Mouse (Mus musculus) limb, embryonic 13.5 days (tissue): ENCODE measurements at regions not wholly inside any gene's neighbourhood (a gene's known extent, or its start where the extent isn't known, plus 50 kb on each side); places are given as distances from the start of the nearest gene placed in this dataset.

Experiments used
- ATAC-seq: fragments of 200-750 bp; cut with Nextera tagmentation; 2 replicates; pipeline ENCODE4 v1.8.0; 2017; ENCODE audit warnings: low read depth, moderate number of reproducible peaks, moderate TSS enrichment; ENCODE audit not compliant: low FRiP score
- H3K27ac ChIP-seq: fragments of 300-500 bp; sonication (generic); 2 replicates; pipeline ENCODE4 v1.5.1; 2015; ENCODE audit warnings: inconsistent platforms, mild to moderate bottlenecking, moderate library complexity
- H3K27me3 ChIP-seq: fragments of 300-500 bp; sonication (generic); 2 replicates; pipeline ENCODE4 v1.6.1; 2015; ENCODE audit warnings: mild to moderate bottlenecking, inconsistent platforms
- H3K36me3 ChIP-seq: fragments of 300-500 bp; sonication (generic); 2 replicates; pipeline ENCODE4 v1.6.1; 2015; ENCODE audit warnings: inconsistent platforms, mild to moderate bottlenecking, moderate library complexity
- H3K4me1 ChIP-seq: fragments of 300-500 bp; sonication (generic); 2 replicates; pipeline ENCODE4 v1.6.1; 2015; ENCODE audit warnings: inconsistent platforms
- H3K4me2 ChIP-seq: fragments of 300-500 bp; sonication (generic); replicated peaks from 2 replicates; pipeline ENCODE4 v1.6.1; 2015; ENCODE audit warnings: inconsistent platforms, mild to moderate bottlenecking, moderate library complexity
- H3K4me3 ChIP-seq: fragments of 300-500 bp; sonication (generic); 2 replicates; pipeline ENCODE4 v1.5.1; 2015; ENCODE audit warnings: moderate library complexity, mild to moderate bottlenecking, inconsistent platforms
- H3K9ac ChIP-seq: fragments of 300-500 bp; sonication (generic); 2 replicates; pipeline ENCODE4 v1.6.1; 2015; ENCODE audit warnings: mild to moderate bottlenecking, inconsistent platforms
- H3K9me3 ChIP-seq: fragments of 300-500 bp; sonication (generic); 2 replicates; pipeline ENCODE4 v1.6.1; 2016; ENCODE audit warnings: inconsistent platforms
- WGBS: fragments of 180-500 bp; shearing (Covaris S2); methylation state at CpG from one replicate; pipeline ENCODE4 v1.1.7; 2015; 5-methylcytosine and 5-hydroxymethylcytosine counted together

DNA sequence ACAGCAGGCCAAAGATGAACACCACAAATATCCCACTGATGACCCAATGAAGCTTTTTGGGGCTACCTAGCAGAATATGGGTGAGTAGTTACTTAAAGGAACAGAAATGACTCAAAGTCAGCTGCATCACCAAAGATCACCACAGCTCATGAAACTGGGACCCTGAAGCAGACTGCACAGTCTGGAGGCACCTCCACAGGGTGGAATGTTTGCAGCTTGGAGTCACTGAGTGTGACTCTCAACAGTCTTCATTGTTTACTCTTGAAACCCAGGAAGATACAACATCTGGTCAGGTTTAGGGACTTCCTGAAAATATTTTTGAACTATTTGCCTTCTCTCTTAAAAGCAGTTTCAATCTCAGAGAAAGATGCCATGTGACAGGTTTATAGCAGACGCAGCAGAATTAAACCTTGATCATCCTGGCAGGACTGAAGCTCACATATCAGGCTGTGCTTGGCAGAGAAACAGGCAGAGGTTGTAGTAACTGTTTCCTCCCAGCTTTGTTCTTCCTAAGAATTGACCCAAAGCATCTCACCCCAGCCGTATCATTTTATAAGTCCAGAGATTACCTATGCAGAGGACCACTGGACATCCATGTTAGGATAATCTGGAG is 944.1 kb upstream of the Adgrl4 start:
- no peak for ATAC-seq
- H3K9ac ChIP-seq, result no peak overlapping the region
- WGBS, result 65% methylated on average over 2 of the region's 2 CpGs
- no peak overlapping the region for H3K4me3 ChIP-seq
- H3K4me2 ChIP-seq, result no peak overlapping the region
- H3K4me1 ChIP-seq, result no peaks in the 10 kb centered on the region
- H3K27ac ChIP-seq, result no peak overlapping the region
- no peaks in the 10 kb centered on the region for H3K36me3 ChIP-seq
- no peaks in the 10 kb centered on the region for H3K27me3 ChIP-seq
- no peaks in the 10 kb centered on the region for H3K9me3 ChIP-seq

DNA sequence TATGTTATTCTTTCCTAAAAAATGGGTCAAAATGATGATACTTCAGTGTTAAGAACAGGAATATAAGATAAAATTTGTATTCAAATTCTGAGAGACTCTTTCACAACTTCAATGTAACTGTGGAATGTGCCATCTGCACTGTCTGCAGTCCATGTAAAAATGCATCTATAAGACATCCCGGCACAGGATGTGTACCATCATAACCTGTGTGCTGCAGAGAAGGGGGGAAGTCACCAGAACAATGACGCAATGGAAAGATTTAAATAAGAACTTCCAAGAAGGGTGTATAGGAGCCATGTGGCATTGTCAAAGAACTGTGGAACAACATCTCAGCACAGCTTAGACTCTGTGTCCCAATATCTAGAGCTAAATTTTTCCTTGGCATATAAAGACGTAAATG is 906.7 kb upstream of the Adgrl4 start:
- H3K27me3 ChIP-seq, result no peaks in the 10 kb centered on the region
- H3K4me3 ChIP-seq, result no peak overlapping the region
- no peaks in the 10 kb centered on the region for H3K4me1 ChIP-seq
- no peak overlapping the region for H3K27ac ChIP-seq
- 91% methylated on average over 3 of the region's 3 CpGs for WGBS
- H3K36me3 ChIP-seq, result no peaks in the 10 kb centered on the region
- no peaks in the 10 kb centered on the region for H3K9me3 ChIP-seq
- ATAC-seq, result no peak
- no peak overlapping the region for H3K9ac ChIP-seq
- no peak overlapping the region for H3K4me2 ChIP-seq

DNA sequence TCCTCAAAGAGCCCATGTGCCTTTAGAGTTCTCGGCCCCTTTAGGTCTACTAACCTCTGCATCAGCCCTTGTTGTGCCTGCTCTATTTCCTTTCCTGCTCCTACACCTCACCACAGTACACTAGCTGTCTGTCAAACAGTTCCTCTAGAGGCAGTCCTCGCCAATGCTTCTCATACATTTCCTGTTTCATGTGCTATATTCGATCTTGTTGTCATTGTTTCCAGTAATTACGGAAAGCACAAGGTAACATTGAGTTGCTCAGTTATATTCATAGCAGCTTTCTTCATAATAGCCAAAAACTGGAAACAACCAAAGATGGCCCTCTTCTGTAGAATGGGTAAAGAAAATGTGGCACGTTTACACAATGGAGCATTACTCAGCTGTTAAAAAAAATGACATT is 894.6 kb upstream of the Adgrl4 start:
- no peak overlapping the region for H3K27ac ChIP-seq
- H3K36me3 ChIP-seq, result no peaks in the 10 kb centered on the region
- no peaks in the 10 kb centered on the region for H3K9me3 ChIP-seq
- no peak overlapping the region for H3K4me3 ChIP-seq
- WGBS, result 88% methylated on average over 5 of the region's 5 CpGs
- H3K27me3 ChIP-seq, result no peaks in the 10 kb centered on the region
- no peaks in the 10 kb centered on the region for H3K4me1 ChIP-seq
- no peak overlapping the region for H3K9ac ChIP-seq
- no peak for ATAC-seq
- H3K4me2 ChIP-seq, result no peak overlapping the region

DNA sequence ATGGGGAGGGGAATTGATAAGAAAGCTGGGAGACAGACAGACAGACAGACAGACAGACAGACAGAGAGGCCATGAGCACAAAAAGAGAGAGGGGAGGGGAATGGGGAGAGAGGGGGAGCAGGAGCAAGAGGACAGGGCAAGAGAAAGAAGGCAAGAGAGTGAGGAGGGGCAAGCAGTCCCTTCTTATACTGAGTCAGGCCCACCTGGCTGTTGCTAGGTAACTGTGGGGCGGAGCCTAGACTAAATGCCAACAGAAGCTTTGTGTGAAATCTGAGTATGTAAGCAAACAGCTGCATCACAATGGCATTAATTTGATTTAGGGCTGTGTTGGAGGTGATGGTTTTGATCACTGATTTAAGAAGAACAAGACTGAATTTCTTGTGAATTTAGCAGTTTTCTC is 849.2 kb upstream of the Adgrl4 start:
- ATAC-seq, result no peak
- no peak overlapping the region for H3K27ac ChIP-seq
- H3K4me3 ChIP-seq, result no peak overlapping the region
- H3K27me3 ChIP-seq, result 0 out of 2 replicates have a peak, but pooled peaks cover 3% of the 10 kb centered on the region
- WGBS, result 46% methylated on average over 1 of the region's 1 CpGs
- no peaks in the 10 kb centered on the region for H3K36me3 ChIP-seq
- no peaks in the 10 kb centered on the region for H3K9me3 ChIP-seq
- H3K9ac ChIP-seq, result no peak overlapping the region
- no peak overlapping the region for H3K4me2 ChIP-seq
- no peaks in the 10 kb centered on the region for H3K4me1 ChIP-seq

DNA sequence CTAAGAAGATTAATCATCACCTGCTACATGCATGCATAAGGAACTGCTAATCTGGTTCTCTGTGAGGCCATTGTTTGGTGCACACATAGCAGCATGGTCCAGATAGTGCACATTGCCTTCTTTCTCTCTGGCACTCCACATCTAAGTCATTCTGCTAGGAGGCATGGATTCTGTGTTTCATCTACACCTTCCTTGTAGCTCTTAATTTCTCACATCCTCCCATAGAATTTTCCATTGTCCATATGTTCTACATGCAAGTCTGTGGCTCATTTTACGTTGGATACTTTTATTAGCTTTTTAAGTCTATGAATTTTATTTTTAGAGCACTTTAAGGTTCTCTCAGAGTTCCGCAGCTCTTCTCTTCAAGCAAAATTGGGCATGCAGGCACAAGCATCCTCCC is 846.7 kb upstream of the Adgrl4 start:
- 70% methylated on average over 2 of the region's 2 CpGs for WGBS
- no peak for ATAC-seq
- Histone ChIP-seq H3K4me2 (no peak overlapping the region), H3K4me1 (no peaks in the 10 kb centered on the region), H3K9me3 (no peaks in the 10 kb centered on the region), H3K36me3 (no peaks in the 10 kb centered on the region), H3K9ac (no peak overlapping the region), H3K4me3 (no peak overlapping the region), H3K27me3 (0 out of 2 replicates have a peak, but pooled peaks cover 3% of the 10 kb centered on the region), H3K27ac (no peak overlapping the region)

DNA sequence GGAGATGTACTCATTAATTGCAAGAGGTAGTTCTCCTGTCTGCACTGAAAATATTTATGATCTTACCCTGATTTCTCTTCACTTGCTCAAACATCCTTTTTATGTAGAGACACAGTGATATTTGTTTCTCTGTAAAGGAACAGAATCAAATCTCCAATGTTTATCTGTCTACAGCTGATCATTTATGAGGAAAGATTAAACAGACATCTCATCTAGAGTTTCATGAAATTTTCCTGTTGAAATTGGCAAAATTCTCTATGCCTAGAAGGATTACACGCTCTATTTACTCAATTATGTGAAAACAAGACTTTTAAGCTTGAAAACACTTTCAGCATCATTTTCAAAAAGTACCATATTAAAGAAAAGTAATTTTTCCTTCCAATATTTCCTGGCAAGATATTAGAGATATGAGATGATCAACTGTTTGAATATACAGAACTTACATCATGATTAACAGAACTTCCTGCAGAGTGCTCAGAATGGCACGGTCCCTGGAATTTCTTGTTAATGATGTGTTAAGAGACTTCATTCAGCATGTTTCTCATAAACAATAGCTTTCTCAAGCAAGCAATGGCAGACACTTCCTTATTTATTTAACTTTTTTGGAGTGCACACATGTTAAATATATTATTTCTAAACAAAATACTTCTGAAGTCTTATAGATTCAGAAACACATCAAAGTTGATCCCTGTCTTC is 834.1 kb upstream of the Adgrl4 start:
- Histone ChIP-seq H3K4me3 (no peak overlapping the region), H3K27me3 (no peaks in the 10 kb centered on the region), H3K4me2 (no peak overlapping the region), H3K9me3 (no peaks in the 10 kb centered on the region), H3K9ac (no peak overlapping the region), H3K27ac (no peak overlapping the region), H3K36me3 (no peaks in the 10 kb centered on the region), H3K4me1 (no peaks in the 10 kb centered on the region)
- ATAC-seq, result no peak
- 57% methylated on average over 2 of the region's 2 CpGs for WGBS

DNA sequence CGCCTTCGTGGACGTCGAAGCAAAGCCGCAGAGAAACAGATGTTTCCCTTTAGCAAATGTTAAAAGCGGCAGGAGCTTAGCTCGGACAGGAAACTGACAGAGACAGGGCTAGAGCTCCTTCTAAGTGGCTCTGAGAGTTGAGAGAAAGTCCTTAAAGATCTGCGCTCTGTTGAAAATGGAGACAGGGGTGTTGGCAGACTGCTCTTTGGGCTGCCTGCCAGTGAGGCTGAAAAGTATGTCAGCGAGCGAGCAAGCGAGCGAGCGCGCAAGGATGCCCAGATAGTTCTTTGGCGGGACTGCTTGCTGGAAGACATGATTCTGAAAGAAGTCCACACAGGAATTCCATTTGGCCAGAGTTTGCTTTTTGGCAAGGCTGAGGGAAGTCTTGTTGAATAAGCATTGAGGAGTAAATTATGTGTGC is 827.0 kb upstream of the Adgrl4 start:
- Histone ChIP-seq H3K27me3 (no peaks in the 10 kb centered on the region), H3K4me2 (peak overlapping the region; percentile 59), H3K4me1 (peaks cover 4% of the 10 kb centered on the region; the same call in 1 of the 2 replicates), H3K9me3 (no peaks in the 10 kb centered on the region), H3K9ac (no peak overlapping the region), H3K27ac (peak overlapping the region; percentile 72), H3K36me3 (no peaks in the 10 kb centered on the region), H3K4me3 (peak overlapping the region; percentile 39)
- WGBS, result 24% methylated on average over 15 of the region's 15 CpGs
- ATAC-seq, result peak; percentile 85

DNA sequence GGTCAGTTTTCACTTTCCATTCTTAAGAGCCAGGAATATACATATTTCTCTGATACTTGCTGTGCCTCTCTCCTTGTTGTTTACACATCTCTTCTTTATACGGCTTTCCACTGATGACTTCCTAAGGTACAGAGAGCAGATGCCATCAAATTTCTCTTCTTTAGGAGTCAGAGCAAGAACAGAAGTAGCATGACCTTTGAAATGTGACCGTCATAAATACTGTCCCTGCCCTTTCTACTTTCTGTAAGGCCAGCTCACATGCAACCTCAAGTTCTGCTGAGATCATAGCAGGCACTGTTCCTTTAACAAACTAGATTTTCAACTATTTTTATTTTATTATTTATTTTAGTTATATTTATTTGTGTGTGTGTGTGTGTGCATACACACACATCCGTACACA is 800.1 kb upstream of the Adgrl4 start:
- Histone ChIP-seq H3K4me2 (no peak overlapping the region), H3K27me3 (no peaks in the 10 kb centered on the region), H3K4me1 (no peaks in the 10 kb centered on the region), H3K27ac (no peak overlapping the region), H3K9ac (no peak overlapping the region), H3K4me3 (no peak overlapping the region), H3K36me3 (no peaks in the 10 kb centered on the region), H3K9me3 (no peaks in the 10 kb centered on the region)
- WGBS, result 83% methylated on average over 3 of the region's 3 CpGs
- no peak for ATAC-seq

DNA sequence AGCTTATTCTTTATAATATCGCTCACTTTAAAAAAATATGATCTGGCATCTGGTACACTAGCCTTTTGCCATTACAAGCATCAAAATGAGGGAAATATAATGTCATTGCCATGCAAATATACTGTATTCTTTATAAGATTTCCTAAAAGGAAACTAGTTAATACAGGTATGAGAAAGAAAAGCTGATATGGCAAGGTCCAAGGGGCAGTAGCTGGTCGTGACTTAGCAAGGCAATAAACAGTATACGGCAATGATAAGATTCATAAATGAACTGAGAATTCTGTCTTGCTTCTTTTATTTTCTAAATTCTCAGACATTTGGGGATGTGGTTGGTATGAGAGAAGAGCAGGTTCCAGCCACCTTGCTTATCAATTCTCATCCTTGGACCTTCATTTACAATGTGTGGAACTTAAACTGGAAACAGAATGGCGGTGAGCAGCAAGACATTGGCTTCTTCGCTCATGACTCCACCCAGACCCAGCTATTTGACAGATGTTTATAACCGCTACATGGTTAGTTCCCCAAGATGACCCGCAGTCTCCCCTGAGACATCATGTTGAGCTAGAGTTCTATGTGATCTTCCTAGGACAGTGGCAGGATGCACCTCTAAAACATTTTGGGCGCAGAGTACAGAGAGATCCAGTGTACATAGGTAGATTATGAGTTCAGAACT is 797.5 kb upstream of the Adgrl4 start:
- Histone ChIP-seq H3K27me3 (no peaks in the 10 kb centered on the region), H3K4me1 (no peaks in the 10 kb centered on the region), H3K36me3 (no peaks in the 10 kb centered on the region), H3K27ac (no peak overlapping the region), H3K9me3 (no peaks in the 10 kb centered on the region), H3K4me2 (no peak overlapping the region), H3K4me3 (no peak overlapping the region), H3K9ac (no peak overlapping the region)
- 89% methylated on average over 8 of the region's 8 CpGs for WGBS
- no peak for ATAC-seq

DNA sequence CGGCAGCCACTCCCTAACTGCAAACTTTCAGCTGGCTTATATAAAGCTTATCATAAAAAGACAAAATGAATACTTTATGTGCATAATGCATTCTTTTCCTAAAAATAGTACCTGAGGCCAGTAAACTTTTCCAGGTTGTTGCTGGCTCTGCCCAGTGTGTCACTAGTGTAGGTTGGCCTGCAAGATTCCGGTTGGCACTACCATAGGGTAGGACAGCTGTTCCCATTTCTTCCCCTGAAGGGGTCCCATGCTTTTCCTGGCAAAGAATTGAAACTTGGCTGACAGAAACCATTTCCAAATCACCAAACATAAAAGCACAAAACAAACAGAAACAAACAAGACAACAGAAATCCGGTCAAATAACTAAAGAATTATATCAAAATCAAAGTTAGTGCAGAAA is 789.6 kb upstream of the Adgrl4 start:
- WGBS, result 78% methylated on average over 3 of the region's 3 CpGs
- H3K4me1 ChIP-seq, result no peaks in the 10 kb centered on the region
- H3K27me3 ChIP-seq, result no peaks in the 10 kb centered on the region
- no peak overlapping the region for H3K4me2 ChIP-seq
- no peak overlapping the region for H3K4me3 ChIP-seq
- H3K27ac ChIP-seq, result no peak overlapping the region
- H3K9me3 ChIP-seq, result no peaks in the 10 kb centered on the region
- no peak overlapping the region for H3K9ac ChIP-seq
- no peak for ATAC-seq
- no peaks in the 10 kb centered on the region for H3K36me3 ChIP-seq

DNA sequence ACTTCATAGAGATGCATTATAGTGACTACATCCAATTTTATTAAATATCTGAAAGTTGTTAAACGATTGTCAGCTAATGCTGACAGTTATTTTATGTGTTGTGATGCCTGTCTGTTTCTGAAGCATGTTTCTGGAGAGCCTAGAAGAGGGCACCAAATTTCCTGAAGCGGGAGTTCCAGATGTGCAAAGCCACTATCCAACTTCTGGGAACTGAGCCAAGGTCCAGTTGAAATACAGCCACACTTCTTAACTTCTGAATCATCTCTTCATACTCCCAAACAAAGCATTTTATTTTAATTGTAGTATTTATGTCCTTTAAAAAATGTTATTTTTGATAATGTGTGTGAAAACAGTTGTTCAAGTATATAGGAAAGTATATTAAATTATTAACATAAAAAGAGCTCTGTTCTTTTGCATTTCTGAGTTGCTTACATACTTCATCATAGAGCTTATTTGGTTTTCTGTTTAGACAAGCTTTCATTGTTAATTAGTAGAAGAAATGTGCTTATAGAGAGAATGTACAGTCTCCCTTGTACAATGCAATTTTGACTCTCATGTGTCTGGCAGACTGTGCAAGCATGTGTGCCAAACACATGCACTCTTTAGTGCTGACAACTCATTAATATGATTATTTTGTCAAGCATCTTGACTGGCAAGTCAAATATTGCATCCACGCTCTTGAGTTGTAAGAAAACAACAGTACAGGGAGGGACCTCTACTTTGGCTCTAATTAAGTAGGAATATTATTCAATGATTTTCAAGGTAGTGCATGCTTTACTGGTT is 787.7 kb upstream of the Adgrl4 start:
- Histone ChIP-seq H3K4me3 (no peak overlapping the region), H3K27ac (no peak overlapping the region), H3K9me3 (no peaks in the 10 kb centered on the region), H3K36me3 (no peaks in the 10 kb centered on the region), H3K27me3 (no peaks in the 10 kb centered on the region), H3K9ac (no peak overlapping the region), H3K4me1 (no peaks in the 10 kb centered on the region), H3K4me2 (no peak overlapping the region)
- ATAC-seq, result no peak
- 67% methylated on average over 3 of the region's 3 CpGs for WGBS

DNA sequence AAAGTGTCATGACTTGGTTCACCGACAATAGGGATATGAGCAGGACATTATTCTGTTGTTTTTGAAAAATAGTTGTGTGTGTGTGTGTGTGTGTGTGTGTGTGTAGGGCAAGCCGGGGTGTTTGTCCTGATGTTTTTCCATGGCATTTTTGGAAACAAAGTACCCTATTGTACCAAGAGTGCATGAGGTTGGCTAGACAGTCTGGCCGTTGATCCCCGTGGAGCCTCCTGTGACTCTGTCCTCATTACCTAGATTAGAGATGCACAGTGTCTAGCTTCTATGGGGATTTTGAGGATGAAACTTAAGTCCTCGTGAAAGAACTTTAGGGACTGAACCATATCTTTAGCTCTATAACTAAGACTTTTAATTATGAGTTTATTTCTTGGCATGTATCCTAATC is 741.9 kb upstream of the Adgrl4 start:
- no peak overlapping the region for H3K4me2 ChIP-seq
- no peaks in the 10 kb centered on the region for H3K27me3 ChIP-seq
- H3K4me3 ChIP-seq, result no peak overlapping the region
- H3K27ac ChIP-seq, result no peak overlapping the region
- WGBS, result 92% methylated on average over 5 of the region's 5 CpGs
- no peaks in the 10 kb centered on the region for H3K9me3 ChIP-seq
- no peak overlapping the region for H3K9ac ChIP-seq
- H3K4me1 ChIP-seq, result no peaks in the 10 kb centered on the region
- H3K36me3 ChIP-seq, result no peaks in the 10 kb centered on the region
- ATAC-seq, result no peak
